Mouse (Mus musculus) intestine, embryonic 16.5 days (tissue): Measurements from ENCODE around the gene Pigf. TPM values are rescaled to one million over a fixed set of nuclear protein-coding genes. Genes with fewer than 3 reads are reported as not detected.

Experiments used
- ATAC-seq: fragments of 200-750 bp; cut with Nextera tagmentation; 2 replicates; pipeline ENCODE4 v1.8.0; 2017; ENCODE audit warnings: moderate TSS enrichment, moderate library complexity
- H3K27ac ChIP-seq: fragments of 300-500 bp; sonication (generic); 2 replicates; pipeline ENCODE4 v1.5.1; 2014; ENCODE audit warnings: mild to moderate bottlenecking, low read length
- H3K27me3 ChIP-seq: fragments of 300-500 bp; sonication (generic); replicated peaks from 2 replicates; pipeline ENCODE4 v1.6.1; 2014; ENCODE audit warnings: low read length, control low read depth, mixed read lengths; ENCODE audit not compliant: control insufficient read depth, insufficient read depth
- H3K36me3 ChIP-seq: fragments of 300-500 bp; sonication (generic); 2 replicates; pipeline ENCODE4 v1.6.1; 2014; ENCODE audit warnings: low read length, control low read depth; ENCODE audit not compliant: control insufficient read depth, insufficient read depth
- H3K4me1 ChIP-seq: fragments of 300-500 bp; sonication (generic); 2 replicates; pipeline ENCODE4 v1.6.1; 2014; ENCODE audit warnings: low read length, control low read depth, mixed read lengths; ENCODE audit not compliant: control insufficient read depth, insufficient read depth
- H3K4me2 ChIP-seq: fragments of 300-500 bp; sonication (generic); 2 replicates; pipeline ENCODE4 v1.6.1; 2014; ENCODE audit warnings: low read depth, low read length, control low read depth
- H3K4me3 ChIP-seq: fragments of 300-500 bp; sonication (generic); 2 replicates; pipeline ENCODE4 v1.5.1; 2014; ENCODE audit warnings: mild to moderate bottlenecking, low read length
- H3K9ac ChIP-seq: fragments of 300-500 bp; sonication (generic); 2 replicates; pipeline ENCODE4 v1.6.1; 2014; ENCODE audit warnings: low read depth, low read length
- H3K9me3 ChIP-seq: fragments of 300-500 bp; sonication (generic); 2 replicates; pipeline ENCODE4 v1.6.1; 2016; ENCODE audit warnings: low read length, control low read depth; ENCODE audit not compliant: control insufficient read depth
- WGBS: fragments of 180-500 bp; shearing (Covaris S2); extraction: QIAGEN DNeasy Blood & Tissue Kit; methylation state at CpG from one replicate; pipeline ENCODE4 v1.1.7; 2014; 5-methylcytosine and 5-hydroxymethylcytosine counted together
- polyA plus RNA-seq: library from polyadenylated mRNA; unstranded; fragments of >200 nt; fragmentation: Nextera tagmentation; extraction: Ambion mirVana; gene quantifications from 2 replicates; pipeline ENCODE4 v1.2.1, GENCODE M21; 2015

Pigf gene
- polyA plus RNA-seq, 1 experiment from 2014 or later = 56.1 TPM

DNA sequence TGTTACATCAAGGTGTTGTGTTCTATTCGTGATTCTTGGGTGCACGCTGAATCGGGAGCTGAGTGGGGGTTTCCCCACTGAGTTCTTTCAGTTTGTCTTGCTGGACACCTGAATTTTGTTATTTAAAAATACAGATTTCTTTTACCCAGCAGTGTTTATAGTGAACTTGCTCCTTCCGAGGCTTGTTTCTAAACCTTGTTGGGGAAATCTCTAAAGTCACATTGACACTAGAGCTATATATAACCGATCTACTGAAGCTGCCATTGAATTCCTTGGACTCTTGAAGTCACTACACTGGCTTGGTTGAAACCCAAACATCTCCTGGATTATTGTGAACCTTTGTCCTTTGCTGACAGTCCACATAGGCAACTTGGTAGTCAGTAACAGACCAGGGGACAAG, 68.0 kb downstream of the Pigf start:
- Histone ChIP-seq H3K9me3 (no peaks in the 10 kb centered on the region), H3K4me2 (no peak overlapping the region), H3K27me3 (no peaks in the 10 kb centered on the region), H3K9ac (no peak overlapping the region), H3K4me1 (peaks cover 6% of the 10 kb centered on the region), H3K27ac (no peak overlapping the region), H3K4me3 (no peak overlapping the region), H3K36me3 (no peaks in the 10 kb centered on the region)
- WGBS = 83% methylated on average over 5 of the region's 5 CpGs
- ATAC-seq = no peak

DNA sequence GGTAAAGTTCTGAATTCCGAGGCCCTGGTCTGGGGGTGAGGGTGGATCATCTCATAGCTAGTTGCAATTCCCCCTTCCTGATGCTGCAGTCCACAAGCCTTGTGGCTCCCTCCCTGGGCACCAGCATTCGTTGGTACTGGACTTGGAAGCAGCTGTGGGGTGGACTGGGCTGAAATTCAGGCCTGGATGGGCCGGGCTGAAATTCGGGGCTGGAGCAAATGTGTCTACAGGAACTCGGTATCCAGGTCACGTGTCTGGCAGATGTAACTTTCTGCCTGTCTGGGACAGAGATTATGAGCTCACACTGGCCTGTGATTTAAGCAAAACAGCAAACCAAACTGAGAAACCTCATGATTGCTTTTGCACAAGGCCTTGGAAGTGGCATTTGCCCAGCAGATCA, 76.4 kb downstream of the Pigf start:
- H3K4me2 ChIP-seq = no peak overlapping the region
- H3K9ac ChIP-seq = no peak overlapping the region
- ATAC-seq = no peak
- H3K4me3 ChIP-seq = no peak overlapping the region
- H3K27ac ChIP-seq = no peak overlapping the region
- no peaks in the 10 kb centered on the region for H3K4me1 ChIP-seq
- 65% methylated on average over 6 of the region's 6 CpGs for WGBS
- H3K36me3 ChIP-seq = no peaks in the 10 kb centered on the region
- H3K27me3 ChIP-seq = no peaks in the 10 kb centered on the region
- H3K9me3 ChIP-seq = no peaks in the 10 kb centered on the region

DNA sequence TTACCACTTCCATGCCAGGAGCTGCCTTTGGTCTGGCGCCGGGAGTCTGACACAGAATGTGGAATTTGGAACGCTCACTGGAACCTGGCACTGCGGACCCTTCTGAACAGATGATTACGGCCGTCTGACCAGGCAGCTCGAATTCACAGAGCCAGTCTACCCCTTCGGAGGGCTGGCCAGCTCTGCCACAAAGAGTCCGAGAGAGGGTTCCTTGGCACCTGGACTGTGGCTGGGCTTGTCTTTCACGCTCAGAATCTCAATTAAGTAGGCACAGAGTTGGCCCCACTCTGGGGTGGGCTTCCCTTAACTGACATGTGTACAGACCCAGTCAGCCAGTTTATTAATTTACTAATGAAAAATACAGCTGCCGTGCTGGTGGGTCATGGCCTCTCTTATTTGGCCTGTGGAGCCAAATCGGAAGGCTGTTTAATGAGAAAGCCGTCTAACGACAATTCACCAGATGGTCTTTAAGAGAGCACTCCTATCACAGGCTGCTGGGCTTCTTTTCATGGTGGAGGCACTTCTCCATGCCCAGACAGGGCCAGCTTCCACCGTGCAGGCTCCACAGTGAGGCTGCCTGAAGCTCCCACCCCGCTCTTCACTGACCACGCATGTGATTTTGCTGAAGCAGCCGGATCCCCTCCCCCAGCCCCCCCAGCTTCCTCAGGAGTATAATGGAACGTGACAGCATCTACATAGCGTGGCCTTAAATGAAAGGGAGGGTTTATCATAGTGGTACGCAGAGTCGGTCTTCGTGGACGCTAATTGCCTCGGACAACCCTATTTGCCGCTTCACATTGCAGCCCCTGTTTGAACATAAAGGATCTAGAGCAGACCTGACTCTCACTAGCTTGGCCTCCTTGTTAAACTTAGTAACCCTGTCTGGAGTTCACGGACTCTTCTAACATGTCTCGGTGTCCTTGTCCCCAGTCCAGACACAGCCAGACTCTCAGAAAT, 77.1 kb downstream of the Pigf start, which contains the start of gene Atp6v1e2:
TSS of gene Atp6v1e2 (minus strand) at position 58 of the 957 bp plus-strand sequence.
- Histone ChIP-seq H3K4me3 (no peak within 1 kb of the TSS), H3K27me3 (no peaks in the 10 kb centered on the region), H3K27ac (no peak within 1 kb of the TSS), H3K36me3 (no peaks in the 10 kb centered on the region), H3K9me3 (no peaks in the 10 kb centered on the region), H3K9ac (no peak within 1 kb of the TSS), H3K4me1 (no peaks in the 10 kb centered on the region), H3K4me2 (no peak within 1 kb of the TSS)
- WGBS = 81% methylated on average over 28 of the region's 28 CpGs
- no peak for ATAC-seq

Other genes starting within 250 kb of the Pigf start
- gene Tmem247, start 108.1 kb downstream of the Pigf start, polyA plus RNA-seq = not detected in 2 replicates
- 0.13 TPM in 1 of 2 replicates, not detected in the other for gene Atp6v1e2, start 77.5 kb downstream of the Pigf start, polyA plus RNA-seq
- 5.4 and 7.3 TPM in 2 replicates for gene Rhoq, start 62.3 kb downstream of the Pigf start, polyA plus RNA-seq
- 129 and 132 TPM in 2 replicates for gene Cript, start 144 bp upstream of the Pigf start, polyA plus RNA-seq
- gene Socs5, start 82.3 kb upstream of the Pigf start, polyA plus RNA-seq = 5.3 and 5.9 TPM in 2 replicates
- gene Mcfd2, start 240.5 kb upstream of the Pigf start, polyA plus RNA-seq = 150 and 184 TPM in 2 replicates